Mouse (Mus musculus) ES-Bruce4 (cell line): ENCODE data around the gene 1700011L22Rik. TPM values are rescaled to one million over a fixed set of nuclear protein-coding genes. Genes with fewer than 3 reads are reported as not detected.

Experiments used
- H3K27ac ChIP-seq: 2 replicates; pipeline ENCODE4 v1.5.1; 2012; ENCODE audit warnings: low read length, inconsistent platforms; ENCODE audit not compliant: insufficient read depth
- H3K27me3 ChIP-seq: 2 replicates; pipeline ENCODE4 v1.6.1; 2012; ENCODE audit warnings: mild to moderate bottlenecking, low read length, inconsistent platforms; ENCODE audit not compliant: control insufficient read depth, poor library complexity, insufficient read depth, severe bottlenecking
- H3K36me3 ChIP-seq: 2 replicates; pipeline ENCODE4 v1.6.1; 2012; ENCODE audit warnings: inconsistent platforms, mild to moderate bottlenecking, low read length, moderate library complexity; ENCODE audit not compliant: control insufficient read depth, poor library complexity, insufficient read depth, severe bottlenecking
- H3K4me1 ChIP-seq: one replicate; pipeline ENCODE4 v1.8.1; 2011; ENCODE audit warnings: low read length; ENCODE audit not compliant: control insufficient read depth, insufficient read depth
- H3K4me3 ChIP-seq: 2 replicates; pipeline ENCODE4 v1.5.1; 2011; ENCODE audit warnings: low read depth, mild to moderate bottlenecking, low read length
- H3K9ac ChIP-seq: 2 replicates; pipeline ENCODE4 v1.6.1; 2012; ENCODE audit warnings: low read depth, mild to moderate bottlenecking, inconsistent platforms; ENCODE audit not compliant: poor library complexity, severe bottlenecking
- H3K9me3 ChIP-seq: replicated peaks from 2 replicates; pipeline ENCODE4 v1.6.1; 2012; ENCODE audit warnings: mild to moderate bottlenecking, low read length, inconsistent platforms; ENCODE audit not compliant: control insufficient read depth, poor library complexity, insufficient read depth, severe bottlenecking
- POLR2A ChIP-seq: IDR thresholded peaks from one replicate; pipeline ENCODE4 v1.8.1; 2011; ENCODE audit warnings: low read length; ENCODE audit not compliant: insufficient read depth
- polyA plus RNA-seq: library from polyadenylated mRNA; stranded (reverse); fragments of >200 nt; gene quantifications from 2 replicates; pipeline ENCODE4 v1.2.4, GENCODE M21; 2011; ENCODE audit warnings: low read depth; ENCODE audit not compliant: missing spikeins, insufficient read depth, insufficient read length

1700011L22Rik gene
- polyA plus RNA-seq, 1 experiment, result not detected

DNA sequence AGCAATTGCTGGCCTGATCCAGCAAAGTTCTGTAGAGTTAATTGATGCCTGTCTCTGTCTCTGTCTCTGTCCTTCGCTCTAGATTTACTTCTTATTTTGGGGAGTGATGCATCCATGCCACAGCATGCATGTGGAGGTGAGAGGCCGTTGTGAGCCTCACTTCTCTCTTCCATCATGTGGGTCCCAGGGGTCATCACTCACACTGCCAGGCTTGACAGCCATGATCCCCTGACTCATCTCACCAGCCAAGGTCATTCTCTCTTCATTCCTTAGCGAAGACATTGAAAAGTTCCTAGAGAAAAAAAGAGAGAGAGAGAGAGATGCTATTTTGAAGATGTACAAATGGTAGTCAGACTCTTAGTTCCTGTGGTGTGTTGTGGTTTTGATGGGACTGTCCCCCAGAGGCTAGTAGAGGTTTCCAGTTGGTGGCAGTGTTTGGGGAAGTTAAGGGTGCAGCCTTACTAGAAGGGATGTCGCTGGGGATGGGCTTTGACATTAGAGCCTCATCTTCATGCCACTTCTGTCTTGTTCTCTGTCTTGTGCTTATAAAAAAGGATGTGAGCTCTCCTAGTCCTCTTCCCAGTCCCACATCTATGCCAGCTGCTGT is 87.1 kb downstream of the 1700011L22Rik start:
- no peaks in the 10 kb centered on the region for H3K27me3 ChIP-seq
- no peak for TF ChIP-seq POLR2A
- no peak overlapping the region for H3K4me3 ChIP-seq
- no peaks in the 10 kb centered on the region for H3K36me3 ChIP-seq
- no peak overlapping the region for H3K27ac ChIP-seq
- H3K9me3 ChIP-seq, result no peaks in the 10 kb centered on the region
- no peak overlapping the region for H3K9ac ChIP-seq
- H3K4me1 ChIP-seq, result peaks cover 3% of the 10 kb centered on the region

Other genes starting within 250 kb of the 1700011L22Rik start
- 3.5 and 4.0 TPM in 2 replicates for gene Zfp827, start 220.1 kb downstream of the 1700011L22Rik start, polyA plus RNA-seq
- 6.1 TPM in 2 replicates for gene Mmaa, start 46.4 kb upstream of the 1700011L22Rik start, polyA plus RNA-seq
- 23.7 and 23.8 TPM in 2 replicates for gene Smad1, start 150.9 kb upstream of the 1700011L22Rik start, polyA plus RNA-seq